Mouse (Mus musculus) kidney, adult 2 months (tissue): Measurements from ENCODE around the gene Rap2a.

Experiments
- CTCF ChIP-seq: fragments of 200-500 bp; conservative IDR thresholded peaks from 2 replicates; pipeline ENCODE4 v1.5.1; 2011; ENCODE audit warnings: low read depth, mild to moderate bottlenecking, control low read depth, low read length, moderate library complexity, mixed read lengths; ENCODE audit not compliant: insufficient read depth, insufficient read length
- POLR2A ChIP-seq: fragments of 200-500 bp; IDR thresholded peaks from one replicate; pipeline ENCODE4 v1.6.1; 2011; ENCODE audit warnings: low read depth, low read length, control low read depth

DNA sequence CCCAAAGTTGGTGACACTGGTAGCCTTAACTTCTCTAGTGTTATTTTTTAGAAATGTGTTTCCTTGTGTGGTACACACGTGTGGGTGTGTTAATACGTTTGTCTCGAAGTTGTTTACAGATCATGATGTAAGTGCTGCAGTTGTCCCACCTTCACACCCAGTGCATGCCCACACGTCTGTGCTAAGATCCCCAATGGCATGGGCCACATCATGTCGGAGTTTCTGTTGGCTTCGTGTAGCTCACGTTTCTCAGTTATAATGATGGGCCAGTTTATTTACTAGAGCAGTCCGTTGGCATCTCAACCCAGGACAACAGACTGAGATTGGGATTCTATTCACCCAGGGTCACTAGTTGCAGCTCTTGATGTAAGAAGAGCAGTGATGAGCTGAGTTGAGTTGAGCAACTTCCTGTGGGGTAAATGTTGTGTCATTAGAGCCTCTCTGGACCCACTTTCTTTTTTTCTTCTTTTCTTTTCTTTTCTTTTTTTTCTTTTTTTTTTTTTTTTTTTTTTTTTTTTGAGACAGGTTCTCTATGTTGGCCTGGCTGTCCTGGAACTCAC is 2.2 kb downstream of the Rap2a start:
- TF ChIP-seq POLR2A (no peak), CTCF (no peak)
